23 mouse cellular contexts compared by ENCODE assay signal in the genomic region with DNA sequence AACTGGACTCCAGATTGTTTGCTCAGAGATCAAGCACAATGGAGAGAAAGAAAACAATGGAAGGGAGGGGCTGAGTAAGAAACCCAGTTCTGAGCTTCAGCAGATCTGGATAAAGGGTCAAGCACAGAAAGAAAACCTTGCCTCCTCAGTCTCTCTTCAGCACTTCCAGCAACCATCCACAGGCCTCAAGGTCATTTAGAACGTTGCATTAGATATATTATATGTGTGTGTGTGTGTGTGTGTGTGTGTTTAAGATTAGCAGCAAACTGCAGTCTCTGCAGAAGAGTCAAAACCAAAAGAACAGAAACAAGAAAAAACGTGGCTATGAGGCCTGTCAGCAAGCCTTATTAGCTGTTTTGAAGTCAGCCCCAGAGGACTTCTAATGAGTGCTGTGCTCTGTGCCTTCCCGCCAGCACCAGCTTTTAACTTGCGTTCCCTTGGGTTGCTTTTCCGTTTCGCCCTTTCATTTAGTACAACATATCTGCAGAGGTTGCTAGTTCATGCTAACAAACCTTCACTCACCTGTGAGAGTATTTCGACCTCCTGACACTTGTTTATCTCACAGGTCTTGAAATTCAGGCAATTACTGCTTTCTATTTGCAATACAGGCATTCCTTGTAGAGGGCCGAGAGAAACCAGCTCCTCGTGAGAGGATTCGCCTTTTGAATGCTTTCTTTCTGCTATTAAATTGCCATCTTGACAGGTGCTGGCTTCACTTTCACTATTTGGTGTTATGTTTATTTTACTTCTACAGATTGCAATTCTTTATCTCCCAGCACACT.
DNase-seq lines count a peak whose midpoint lies in the region; ATAC-seq and TF ChIP-seq lines count a peak whose summit lies in the region.
"Had no signal": no experiment of that assay in that cellular context is flagged by ENCODE, and none has a peak within 500 bp of the region (broad histone marks: within the 10 kb centered on the region; RNA-seq: fewer than 3 reads in every experiment).

No protein-coding gene starts in this region.

- H3K27me3 ChIP-seq in forebrain, embryonic 14.5 days (replicated peaks; ENCODE audit: control insufficient read depth, insufficient read depth, low read length) = no peaks in the 10 kb centered on the region
- H3K27me3 ChIP-seq in forebrain, embryonic 13.5 days = no peaks in the 10 kb centered on the region
- H3K27me3 ChIP-seq in midbrain, postnatal 0 days (ENCODE audit: insufficient read depth, low read length) = no peaks in the 10 kb centered on the region
- H3K27me3 ChIP-seq: limb, embryonic 13.5 days; liver, embryonic 12.5 days had no signal

- TF ChIP-seq CTCF in midbrain, postnatal 0 days (IDR thresholded peaks at IDR 0.05) = no peak

- no peak overlapping the region for H3K4me3 ChIP-seq in forebrain, embryonic 14.5 days (ENCODE audit: low read depth, low read length)
- H3K4me3 ChIP-seq in forebrain, embryonic 13.5 days = no peak overlapping the region
- H3K4me3 ChIP-seq in midbrain, postnatal 0 days (ENCODE audit: low read depth, low read length) = no peak overlapping the region
- H3K4me3 ChIP-seq: forebrain, embryonic 10.5 days; gastrocnemius, adult 2 months; limb, embryonic 13.5 days; liver, embryonic 12.5 days had no signal

- H3K9ac ChIP-seq in forebrain, embryonic 14.5 days (ENCODE audit: low read length) = no peak overlapping the region
- H3K9ac ChIP-seq in forebrain, embryonic 13.5 days = no peak overlapping the region
- no peak overlapping the region for H3K9ac ChIP-seq in midbrain, postnatal 0 days (replicated peaks; ENCODE audit: low read length, poor library complexity, severe bottlenecking)
- H3K9ac ChIP-seq: limb, embryonic 13.5 days; liver, embryonic 12.5 days had no signal

- no peak overlapping the region for H3K27ac ChIP-seq in forebrain, embryonic 14.5 days (ENCODE audit: low read depth, low read length)
- no peak overlapping the region for H3K27ac ChIP-seq in forebrain, embryonic 13.5 days
- H3K27ac ChIP-seq in midbrain, postnatal 0 days (ENCODE audit: low read depth, low read length) = no peak overlapping the region
- H3K27ac ChIP-seq: forebrain, embryonic 10.5 days; gastrocnemius, adult 2 months; limb, embryonic 13.5 days; liver, embryonic 12.5 days had no signal

- H3K9me3 ChIP-seq in forebrain, embryonic 14.5 days (replicated peaks; ENCODE audit: control insufficient read depth, low read length) = no peaks in the 10 kb centered on the region
- no peaks in the 10 kb centered on the region for H3K9me3 ChIP-seq in forebrain, embryonic 13.5 days (replicated peaks)
- H3K9me3 ChIP-seq in midbrain, postnatal 0 days (ENCODE audit: low read length) = no peaks in the 10 kb centered on the region
- H3K9me3 ChIP-seq: forebrain, embryonic 10.5 days; G1E; limb, embryonic 13.5 days; liver, embryonic 12.5 days had no signal

- no peak for ATAC-seq in forebrain, embryonic 14.5 days
- ATAC-seq in forebrain, embryonic 13.5 days = no peak
- peak; percentile 55 for ATAC-seq in midbrain, postnatal 0 days (ENCODE audit: low FRiP score)
- no peak for ATAC-seq in erythroblast, adult 5-6 weeks (replicated peaks; ENCODE audit: low FRiP score, poor library complexity, severe bottlenecking)
- ATAC-seq: activated CD4-positive, CD25-positive, alpha-beta regulatory T cell, adult 4 months; inflammation-experienced regulatory T-cells, adult 6 months; liver, embryonic 12.5 days; Patski had no signal

- H3K36me3 ChIP-seq in forebrain, embryonic 14.5 days (ENCODE audit: control insufficient read depth, insufficient read depth, low read length) = no peaks in the 10 kb centered on the region
- H3K36me3 ChIP-seq in forebrain, embryonic 13.5 days (ENCODE audit: poor library complexity, severe bottlenecking) = no peaks in the 10 kb centered on the region
- H3K36me3 ChIP-seq in midbrain, postnatal 0 days (ENCODE audit: insufficient read depth, low read length) = no peaks in the 10 kb centered on the region
- H3K36me3 ChIP-seq: forebrain, embryonic 10.5 days; G1E; limb, embryonic 13.5 days; liver, embryonic 12.5 days had no signal

- peak; percentile 10 for DNase-seq in forebrain, embryonic 14.5 days (ENCODE audit: low spot score)
- DNase-seq in ES-CJ7 (ENCODE audit: low read depth, low spot score) = peak; percentile 3
- peak; percentile 3 for DNase-seq in adipocyte (ENCODE audit: low spot score)
- DNase-seq in midbrain, postnatal 0 days (ENCODE audit: low spot score) = peak; percentile 3
- no peak for DNase-seq in frontal cortex, adult 2 months (ENCODE audit: extremely low spot score in 1 of 2, low spot score in 1 of 2)
- DNase-seq: adrenal gland, postnatal 14 days; cerebellum, postnatal 10 days; gastrocnemius, adult 2 months; heart, postnatal 4 days; kidney, adult 18-20 months; kidney, postnatal 4 days; lung, adult 18-20 months; lung, postnatal 10 days; right cerebral cortex, postnatal 14 days had no signal

- no peaks in the 10 kb centered on the region for H3K4me1 ChIP-seq in forebrain, embryonic 14.5 days (ENCODE audit: control insufficient read depth, insufficient read depth, low read length)
- no peaks in the 10 kb centered on the region for H3K4me1 ChIP-seq in forebrain, embryonic 13.5 days
- H3K4me1 ChIP-seq in midbrain, postnatal 0 days (ENCODE audit: insufficient read depth, low read length) = no peaks in the 10 kb centered on the region
- H3K4me1 ChIP-seq: forebrain, embryonic 10.5 days; limb, embryonic 13.5 days; liver, embryonic 12.5 days had no signal

- no peak overlapping the region for H3K4me2 ChIP-seq in forebrain, embryonic 14.5 days (ENCODE audit: low read length)
- H3K4me2 ChIP-seq in forebrain, embryonic 13.5 days = no peak overlapping the region
- no peak overlapping the region for H3K4me2 ChIP-seq in midbrain, postnatal 0 days (ENCODE audit: low read depth, low read length, poor library complexity, severe bottlenecking)
- H3K4me2 ChIP-seq: limb, embryonic 13.5 days; liver, embryonic 12.5 days had no signal

- 74% methylated on average over 10 of the region's 10 CpGs for WGBS in forebrain, embryonic 14.5 days
- WGBS in forebrain, embryonic 13.5 days = 73% methylated on average over 10 of the region's 10 CpGs
- 56% methylated on average over 10 of the region's 10 CpGs for WGBS in midbrain, postnatal 0 days

Comparison
In these comparisons a context has a peak if more than half of its experiments do, and no peak if none do; other contexts are left out.
1. DNase-seq: peak in forebrain, embryonic 14.5 days (single experiment), ES-CJ7 (single experiment), adipocyte (single experiment) and midbrain, postnatal 0 days (single experiment); none in frontal cortex, adult 2 months (0 of 2).